Mouse (Mus musculus) T-helper 2 cell (primary cell): ENCODE data around the gene Ropn1l.

Experiments
- in situ Hi-C: fragments of 300-600 bp; cut with MboI, MseI; formaldehyde crosslinking; loops from one replicate; pipeline ENCODE4 v1.15.1; 2025; ENCODE audit warnings: high pct_unique_total_duplicates

Gene Ropn1l

GRCm38 (mm10) chr15:31447121-31447520 lies 6.4 kb downstream of the Ropn1l start:
- in situ Hi-C loops, result no loop called here

GRCm38 (mm10) chr15:31442698-31443097 lies 10.8 kb downstream of the Ropn1l start:
- in situ Hi-C loops, result no loop called here

GRCm38 (mm10) chr15:31441996-31442395 lies 11.5 kb downstream of the Ropn1l start:
- in situ Hi-C loops, result no loop called here

GRCm38 (mm10) chr15:31436811-31437210 lies 16.7 kb downstream of the Ropn1l start:
- in situ Hi-C loops, result no loop called here

GRCm38 (mm10) chr15:31436083-31436482 lies 17.5 kb downstream of the Ropn1l start:
- in situ Hi-C loops, result no loop called here

GRCm38 (mm10) chr15:31433768-31434167 lies 19.8 kb downstream of the Ropn1l start:
- in situ Hi-C loops, result no loop called here

- in situ Hi-C loops, result no loop called here
Measured at GRCm38 (mm10) chr15:31431847-31432246, 21.7 kb downstream of the Ropn1l start.

- in situ Hi-C loops, result no loop called here
Measured at GRCm38 (mm10) chr15:31430014-31430413, 23.5 kb downstream of the Ropn1l start.

- in situ Hi-C loops, result no loop called here
Measured at GRCm38 (mm10) chr15:31429429-31429828, 24.1 kb downstream of the Ropn1l start.

- in situ Hi-C loops, result no loop called here
Measured at GRCm38 (mm10) chr15:31428571-31428970, 25.0 kb downstream of the Ropn1l start.

GRCm38 (mm10) chr15:31427390-31427789 lies 26.1 kb downstream of the Ropn1l start:
- in situ Hi-C loops, result no loop called here

GRCm38 (mm10) chr15:31426066-31426706 lies 27.4 kb downstream of the Ropn1l start:
- in situ Hi-C loops, result no loop called here

- in situ Hi-C loops, result no loop called here
Measured at GRCm38 (mm10) chr15:31422649-31423369, 30.7 kb downstream of the Ropn1l start.

GRCm38 (mm10) chr15:31419037-31419436 lies 34.5 kb downstream of the Ropn1l start:
- in situ Hi-C loops, result loop anchor here (10.0 kb wide), 1 partner anchor 94 kb away; no protein-coding TSS in a partner anchor

- in situ Hi-C loops, result loop anchor here (10.0 kb wide), 1 partner anchor 94 kb away; no protein-coding TSS in a partner anchor
Measured at GRCm38 (mm10) chr15:31418686-31419024, 34.9 kb downstream of the Ropn1l start.

GRCm38 (mm10) chr15:31417796-31418685 lies 35.5 kb downstream of the Ropn1l start:
- in situ Hi-C loops, result loop anchor here (10.0 kb wide), 1 partner anchor 93 kb away; no protein-coding TSS in a partner anchor

GRCm38 (mm10) chr15:31417409-31417795 lies 36.1 kb downstream of the Ropn1l start:
- in situ Hi-C loops, result loop anchor here (10.0 kb wide), 1 partner anchor 93 kb away; no protein-coding TSS in a partner anchor

GRCm38 (mm10) chr15:31415181-31415580 lies 38.4 kb downstream of the Ropn1l start:
- in situ Hi-C loops, result loop anchor here (10.0 kb wide), 1 partner anchor 90 kb away; no protein-coding TSS in a partner anchor

GRCm38 (mm10) chr15:31414179-31414898 lies 39.2 kb downstream of the Ropn1l start:
- in situ Hi-C loops, result loop anchor here (10.0 kb wide), 1 partner anchor 90 kb away; no protein-coding TSS in a partner anchor

- in situ Hi-C loops, result loop anchor here (10.0 kb wide), 1 partner anchor 89 kb away; no protein-coding TSS in a partner anchor
Measured at GRCm38 (mm10) chr15:31413662-31414061, 39.9 kb downstream of the Ropn1l start.

- in situ Hi-C loops, result loop anchor here (10.0 kb wide), 1 partner anchor 88 kb away; no protein-coding TSS in a partner anchor
Measured at GRCm38 (mm10) chr15:31412933-31413332, 40.6 kb downstream of the Ropn1l start.
